29 mouse cellular contexts compared by ENCODE assay signal in the genomic region with DNA sequence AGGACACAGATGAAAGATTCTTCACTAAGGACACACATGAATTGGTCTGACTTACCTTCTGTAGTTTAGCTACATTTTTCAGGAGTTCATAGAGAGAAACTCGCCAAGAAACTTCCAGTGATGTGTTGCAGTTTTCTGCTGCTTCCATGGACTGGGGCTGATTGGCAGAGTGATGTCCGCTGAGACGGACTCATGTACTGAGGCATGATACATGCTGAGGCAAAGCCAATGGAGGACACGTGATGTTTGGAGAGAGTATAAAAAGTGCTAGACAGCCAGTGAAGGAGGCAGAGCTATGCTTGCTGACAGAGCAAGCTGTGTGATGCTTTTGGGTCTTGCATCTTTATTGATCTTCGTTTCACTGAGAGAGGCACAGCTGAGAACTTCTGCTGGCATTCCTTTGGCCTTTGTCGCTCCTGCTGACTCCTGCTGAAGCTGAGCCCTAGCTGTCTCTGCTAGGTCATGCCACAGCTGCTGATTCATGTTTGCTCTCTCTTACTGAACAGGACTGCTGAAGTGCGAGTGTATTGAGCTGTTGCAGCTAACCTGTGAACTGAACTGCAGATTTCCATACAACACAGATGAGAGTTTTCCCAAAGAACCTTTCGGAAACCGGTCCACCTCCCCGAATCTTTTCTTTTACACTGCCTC.
DNase-seq lines count a peak whose midpoint lies in the region; ATAC-seq and TF ChIP-seq lines count a peak whose summit lies in the region.
"Had no signal": no experiment of that assay in that cellular context is flagged by ENCODE, and none has a peak within 500 bp of the region (broad histone marks: within the 10 kb centered on the region; RNA-seq: fewer than 3 reads in every experiment).

No protein-coding gene starts in this region.

- DNase-seq in forebrain, postnatal 0 days: peak; percentile 2
- no peak for DNase-seq in heart, postnatal 36 days
- DNase-seq: adrenal gland, adult 8-10 months; cerebellum, adult 11 months; cerebellum, adult 9-11 months; gastrocnemius, adult 2 months; gastrocnemius, postnatal 36 days; heart, postnatal 10 days; kidney, adult 2 months; kidney, postnatal 36 days; lung, embryonic 14.5 days; lung, postnatal 14 days had no signal

- H3K36me3 ChIP-seq in forebrain, postnatal 0 days (ENCODE audit: insufficient read depth): no peaks in the 10 kb centered on the region
- no peaks in the 10 kb centered on the region for H3K36me3 ChIP-seq in forebrain, embryonic 15.5 days
- no peaks in the 10 kb centered on the region for H3K36me3 ChIP-seq in midbrain, embryonic 15.5 days (replicated peaks)
- no peaks in the 10 kb centered on the region for H3K36me3 ChIP-seq in midbrain, embryonic 13.5 days
- no peaks in the 10 kb centered on the region for H3K36me3 ChIP-seq in midbrain, embryonic 16.5 days (ENCODE audit: control insufficient read depth, insufficient read depth, low read length)
- H3K36me3 ChIP-seq: heart, embryonic 13.5 days; hindbrain, embryonic 10.5 days; intestine, embryonic 15.5 days; limb, embryonic 12.5 days; liver, embryonic 15.5 days; midbrain, embryonic 12.5 days; neural tube, embryonic 12.5 days had no signal

- WGBS in forebrain, postnatal 0 days: 71% methylated on average over 10 of the region's 10 CpGs
- 79% methylated on average over 10 of the region's 10 CpGs for WGBS in forebrain, embryonic 15.5 days
- WGBS in midbrain, embryonic 15.5 days: 77% methylated on average over 10 of the region's 10 CpGs
- WGBS in midbrain, embryonic 13.5 days: 78% methylated on average over 10 of the region's 10 CpGs
- WGBS in midbrain, embryonic 16.5 days: 71% methylated on average over 10 of the region's 10 CpGs

- intact Hi-C loops in heart, postnatal 36 days (cut with DNase I): no loop called here

- H3K27me3 ChIP-seq in forebrain, postnatal 0 days (ENCODE audit: insufficient read depth, low read length): no peaks in the 10 kb centered on the region
- H3K27me3 ChIP-seq in forebrain, embryonic 15.5 days: no peaks in the 10 kb centered on the region
- no peaks in the 10 kb centered on the region for H3K27me3 ChIP-seq in midbrain, embryonic 15.5 days (replicated peaks)
- H3K27me3 ChIP-seq in midbrain, embryonic 13.5 days: no peaks in the 10 kb centered on the region
- H3K27me3 ChIP-seq in midbrain, embryonic 16.5 days (ENCODE audit: control insufficient read depth, insufficient read depth, low read depth, low read length): no peaks in the 10 kb centered on the region
- H3K27me3 ChIP-seq: CH12.LX; heart, embryonic 13.5 days; intestine, embryonic 15.5 days; limb, embryonic 12.5 days; liver, embryonic 15.5 days; midbrain, embryonic 12.5 days; neural tube, embryonic 12.5 days had no signal

- no peak overlapping the region for H3K4me3 ChIP-seq in forebrain, postnatal 0 days (ENCODE audit: low read depth, low read length)
- H3K4me3 ChIP-seq in forebrain, embryonic 15.5 days: no peak overlapping the region
- no peak overlapping the region for H3K4me3 ChIP-seq in midbrain, embryonic 15.5 days
- H3K4me3 ChIP-seq in midbrain, embryonic 13.5 days (replicated peaks): no peak overlapping the region
- H3K4me3 ChIP-seq in midbrain, embryonic 16.5 days (ENCODE audit: low read depth, low read length): no peak overlapping the region
- H3K4me3 ChIP-seq: erythroblast, embryonic 14.5 days; gastrocnemius, adult 2 months; heart, embryonic 13.5 days; hindbrain, embryonic 10.5 days; intestine, embryonic 15.5 days; layer of hippocampus, adult 2 months; left cerebral cortex, adult 2 months; limb, embryonic 12.5 days; liver, embryonic 15.5 days; midbrain, embryonic 12.5 days; myocyte; neural tube, embryonic 12.5 days had no signal

- H3K4me2 ChIP-seq in forebrain, postnatal 0 days (ENCODE audit: low read depth): no peak overlapping the region
- H3K4me2 ChIP-seq in forebrain, embryonic 15.5 days (replicated peaks): no peak overlapping the region
- H3K4me2 ChIP-seq in midbrain, embryonic 15.5 days: no peak overlapping the region
- H3K4me2 ChIP-seq in midbrain, embryonic 13.5 days (replicated peaks): no peak overlapping the region
- no peak overlapping the region for H3K4me2 ChIP-seq in midbrain, embryonic 16.5 days (ENCODE audit: low read length)
- H3K4me2 ChIP-seq: heart, embryonic 13.5 days; intestine, embryonic 15.5 days; limb, embryonic 12.5 days; liver, embryonic 15.5 days; lung, embryonic 14.5 days; midbrain, embryonic 12.5 days; neural tube, embryonic 12.5 days had no signal

- no peaks in the 10 kb centered on the region for H3K9me3 ChIP-seq in forebrain, postnatal 0 days (ENCODE audit: low read length)
- H3K9me3 ChIP-seq in forebrain, embryonic 15.5 days: no peaks in the 10 kb centered on the region
- no peaks in the 10 kb centered on the region for H3K9me3 ChIP-seq in midbrain, embryonic 15.5 days
- no peaks in the 10 kb centered on the region for H3K9me3 ChIP-seq in midbrain, embryonic 13.5 days
- H3K9me3 ChIP-seq in midbrain, embryonic 16.5 days (replicated peaks; ENCODE audit: control insufficient read depth, low read length, poor library complexity, severe bottlenecking): no peaks in the 10 kb centered on the region
- H3K9me3 ChIP-seq: heart, embryonic 13.5 days; hindbrain, embryonic 10.5 days; intestine, embryonic 15.5 days; limb, embryonic 12.5 days; liver, embryonic 15.5 days; midbrain, embryonic 12.5 days; neural tube, embryonic 12.5 days had no signal

- no peak; the same call in 1 of the 2 replicates for ATAC-seq in forebrain, postnatal 0 days
- ATAC-seq in forebrain, embryonic 15.5 days (replicated peaks): no peak; the same call in 1 of the 2 replicates
- peak; percentile 69 for ATAC-seq in midbrain, embryonic 15.5 days (replicated peaks)
- ATAC-seq in midbrain, embryonic 13.5 days: no peak
- ATAC-seq in midbrain, embryonic 16.5 days: peak; percentile 64; the same call in 1 of the 2 replicates
- ATAC-seq: hindbrain, embryonic 16.5 days; intestine, embryonic 15.5 days had no signal

- no peak overlapping the region for H3K9ac ChIP-seq in forebrain, postnatal 0 days
- H3K9ac ChIP-seq in forebrain, embryonic 15.5 days (replicated peaks): no peak overlapping the region
- H3K9ac ChIP-seq in midbrain, embryonic 15.5 days: no peak overlapping the region
- no peak overlapping the region for H3K9ac ChIP-seq in midbrain, embryonic 13.5 days (replicated peaks)
- H3K9ac ChIP-seq in midbrain, embryonic 16.5 days (ENCODE audit: low read depth, low read length): no peak overlapping the region
- H3K9ac ChIP-seq: heart, embryonic 13.5 days; intestine, embryonic 15.5 days; limb, embryonic 12.5 days; liver, embryonic 15.5 days; lung, embryonic 14.5 days; midbrain, embryonic 12.5 days; neural tube, embryonic 12.5 days had no signal

- no peak overlapping the region for H3K27ac ChIP-seq in forebrain, postnatal 0 days (ENCODE audit: low read depth, low read length)
- H3K27ac ChIP-seq in forebrain, embryonic 15.5 days (replicated peaks): no peak overlapping the region
- H3K27ac ChIP-seq in midbrain, embryonic 15.5 days: no peak overlapping the region
- H3K27ac ChIP-seq in midbrain, embryonic 13.5 days: no peak overlapping the region
- no peak overlapping the region for H3K27ac ChIP-seq in midbrain, embryonic 16.5 days (ENCODE audit: low read length)
- H3K27ac ChIP-seq: gastrocnemius, adult 2 months; heart, embryonic 13.5 days; hindbrain, embryonic 10.5 days; intestine, embryonic 15.5 days; layer of hippocampus, adult 2 months; left cerebral cortex, adult 2 months; limb, embryonic 12.5 days; liver, embryonic 15.5 days; midbrain, embryonic 12.5 days; neural tube, embryonic 12.5 days had no signal

- no peaks in the 10 kb centered on the region for H3K4me1 ChIP-seq in forebrain, postnatal 0 days (ENCODE audit: insufficient read depth)
- H3K4me1 ChIP-seq in forebrain, embryonic 15.5 days: no peaks in the 10 kb centered on the region
- no peaks in the 10 kb centered on the region for H3K4me1 ChIP-seq in midbrain, embryonic 15.5 days
- H3K4me1 ChIP-seq in midbrain, embryonic 13.5 days (replicated peaks): no peaks in the 10 kb centered on the region
- H3K4me1 ChIP-seq in midbrain, embryonic 16.5 days (ENCODE audit: control insufficient read depth, insufficient read depth, low read length): no peaks in the 10 kb centered on the region
- H3K4me1 ChIP-seq: heart, embryonic 13.5 days; hindbrain, embryonic 10.5 days; intestine, embryonic 15.5 days; limb, embryonic 12.5 days; liver, embryonic 15.5 days; midbrain, embryonic 12.5 days; neural tube, embryonic 12.5 days had no signal

- TF ChIP-seq CTCF in forebrain, postnatal 0 days (IDR thresholded peaks at IDR 0.05; ENCODE audit: low read depth): no peak

Comparison
In these comparisons a context has a peak if more than half of its experiments do, and no peak if none do; other contexts are left out.
1. ATAC-seq: peak in midbrain, embryonic 15.5 days (single experiment) and midbrain, embryonic 16.5 days (single experiment); none in forebrain, postnatal 0 days (single experiment), forebrain, embryonic 15.5 days (single experiment) and midbrain, embryonic 13.5 days (single experiment).